Mouse (Mus musculus) neural tube, embryonic 11.5 days (tissue): ENCODE results near the gene Olfr548-ps1. TPM values are rescaled to one million over a fixed set of nuclear protein-coding genes. Genes with fewer than 3 reads are reported as not detected.
A peak's percentile ranks its signal among the peaks of the same experiment; 100 is the strongest.

Experiments
- ATAC-seq: fragments of 200-750 bp; cut with Nextera tagmentation; 2 replicates; pipeline ENCODE4 v1.8.0; 2017; ENCODE audit warnings: moderate number of reproducible peaks, mild to moderate bottlenecking, moderate TSS enrichment, moderate library complexity; ENCODE audit not compliant: insufficient read depth, low FRiP score, low TSS enrichment
- DNase-seq: peaks from one replicate; pipeline ENCODE4 v3.0.0-alpha.2; 2015; ENCODE audit warnings: low spot score
- H3K27ac ChIP-seq: fragments of 300-500 bp; sonication (generic); 2 replicates; pipeline ENCODE4 v1.5.1; 2014; ENCODE audit warnings: low read depth, mild to moderate bottlenecking, low read length
- H3K27me3 ChIP-seq: fragments of 300-500 bp; sonication (generic); 2 replicates; pipeline ENCODE4 v1.6.1; 2014; ENCODE audit warnings: mild to moderate bottlenecking, low read length, mixed read lengths; ENCODE audit not compliant: control insufficient read depth, insufficient read depth
- H3K36me3 ChIP-seq: fragments of 300-500 bp; sonication (generic); 2 replicates; pipeline ENCODE4 v1.6.1; 2014; ENCODE audit warnings: mild to moderate bottlenecking, low read length, moderate library complexity, mixed read lengths; ENCODE audit not compliant: control insufficient read depth, insufficient read depth
- H3K4me1 ChIP-seq: fragments of 300-500 bp; sonication (generic); 2 replicates; pipeline ENCODE4 v1.6.1; 2014; ENCODE audit warnings: low read length, mixed read lengths; ENCODE audit not compliant: control insufficient read depth, insufficient read depth
- H3K4me2 ChIP-seq: fragments of 300-500 bp; sonication (generic); 2 replicates; pipeline ENCODE4 v1.6.1; 2014; ENCODE audit warnings: low read depth, mild to moderate bottlenecking, moderate library complexity
- H3K4me3 ChIP-seq: fragments of 300-500 bp; sonication (generic); 2 replicates; pipeline ENCODE4 v1.5.1; 2014; ENCODE audit warnings: low read depth, low read length
- H3K9ac ChIP-seq: fragments of 300-500 bp; sonication (generic); 2 replicates; pipeline ENCODE4 v1.6.1; 2014; ENCODE audit warnings: mild to moderate bottlenecking, low read length
- H3K9me3 ChIP-seq: fragments of 300-500 bp; sonication (generic); 2 replicates; pipeline ENCODE4 v1.6.1; 2016; ENCODE audit warnings: low read length; ENCODE audit not compliant: control insufficient read depth
- WGBS: fragments of 180-500 bp; shearing (Covaris S2); extraction: QIAGEN DNeasy Blood & Tissue Kit; methylation state at CpG from one replicate; pipeline ENCODE4 v1.1.7; 2014; 5-methylcytosine and 5-hydroxymethylcytosine counted together
- polyA plus RNA-seq: library from polyadenylated mRNA; unstranded; fragments of >200 nt; fragmentation: Nextera tagmentation; extraction: Ambion mirVana; gene quantifications from 2 replicates; pipeline ENCODE4 v1.2.1, GENCODE M21; 2014

The Olfr548-ps1 gene
- polyA plus RNA-seq, 1 experiment from 2014 or later, result not detected

DNA sequence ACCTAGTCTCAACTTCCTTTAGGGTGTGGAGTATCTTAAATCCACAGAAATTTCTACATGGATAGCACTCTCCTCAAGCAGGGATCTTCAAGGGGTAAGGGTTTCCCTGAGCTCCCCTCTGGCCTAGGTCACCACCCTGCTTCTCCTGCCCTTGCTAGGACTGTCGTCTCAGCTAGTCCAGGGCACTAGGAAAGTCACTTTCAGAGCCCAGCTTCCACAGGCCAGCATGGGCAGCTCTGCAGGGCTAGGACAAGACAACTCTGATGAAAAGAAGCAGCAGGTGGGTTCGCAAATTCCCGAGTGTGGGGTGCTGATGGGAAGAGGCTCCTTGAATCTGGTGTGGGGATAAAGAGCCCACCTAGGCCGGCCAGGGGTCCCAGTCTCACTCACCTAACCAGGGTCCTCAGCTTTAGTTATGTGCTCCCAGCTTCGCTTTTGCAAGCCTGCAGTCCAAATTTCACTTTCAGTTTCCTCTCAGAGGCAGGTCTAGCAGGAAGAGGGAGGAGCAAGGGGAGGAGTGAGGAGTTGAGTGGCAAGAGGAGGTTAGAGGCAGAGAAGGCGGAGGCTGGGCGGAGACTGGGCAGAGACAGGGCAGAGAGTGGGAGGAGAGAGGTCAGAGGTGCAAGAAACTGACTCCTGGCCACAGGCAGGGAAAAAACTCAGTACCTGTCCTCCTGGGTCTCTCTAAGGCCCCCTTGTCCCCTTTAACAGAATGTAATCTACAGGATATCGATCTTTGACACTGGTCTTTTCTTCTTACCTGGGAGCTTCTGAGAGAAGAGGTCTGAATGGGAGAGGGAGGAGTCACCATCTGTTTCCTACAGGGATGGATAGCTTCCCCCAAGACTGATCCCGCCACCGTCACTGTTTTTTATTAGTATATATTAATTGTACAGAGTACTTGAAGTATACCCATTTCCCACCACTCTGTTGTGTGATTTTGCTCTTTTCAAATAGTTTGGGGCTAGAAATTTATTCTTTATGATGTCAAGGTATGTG lies 24.6 kb downstream of the Olfr548-ps1 start, which contains the start of gene Trim21:
Gene Trim21 (minus strand): TSS at position 488 of the 999 bp plus-strand sequence.
- Histone ChIP-seq H3K36me3 (no peaks in the 10 kb centered on the region), H3K4me1 (0 out of 2 replicates have a peak, but pooled peaks cover 3% of the 10 kb centered on the region), H3K9ac (peak within 1 kb of the TSS; percentile 52), H3K4me2 (peak within 1 kb of the TSS; percentile 39), H3K9me3 (no peaks in the 10 kb centered on the region), H3K27ac (no peak within 1 kb of the TSS), H3K4me3 (peak within 1 kb of the TSS; percentile 26), H3K27me3 (no peaks in the 10 kb centered on the region)
- ATAC-seq, result peak; percentile 73
- WGBS, result 21% methylated on average over 10 of the region's 10 CpGs
- DNase-seq, result peak; percentile 36

DNA sequence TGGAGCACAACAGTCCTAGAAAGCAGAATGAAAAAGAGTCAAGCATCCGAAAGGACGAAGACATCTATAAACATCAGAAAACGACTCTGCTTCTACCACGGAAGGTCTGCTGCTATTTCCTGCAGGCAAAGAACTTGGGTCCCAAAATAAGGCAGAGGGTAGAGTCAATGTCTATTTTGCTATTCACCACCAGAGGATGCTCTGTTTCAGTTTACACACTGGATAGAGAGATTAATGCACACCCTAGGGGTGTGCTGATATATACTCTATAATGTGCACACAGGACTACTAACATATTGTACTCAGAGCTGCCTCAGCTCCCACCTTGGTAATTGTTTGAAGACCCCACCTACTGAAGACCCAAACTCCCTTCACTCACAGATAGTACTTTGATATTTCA lies 25.5 kb downstream of the Olfr548-ps1 start:
- 0 out of 2 replicates have a peak, but pooled peaks cover 3% of the 10 kb centered on the region for H3K4me1 ChIP-seq
- WGBS, result 87% methylated on average over 4 of the region's 4 CpGs
- ATAC-seq (no peak), DNase-seq (no peak)
- no peak overlapping the region for H3K4me2 ChIP-seq
- no peak overlapping the region for H3K4me3 ChIP-seq
- no peaks in the 10 kb centered on the region for H3K27me3 ChIP-seq
- no peaks in the 10 kb centered on the region for H3K36me3 ChIP-seq
- H3K27ac ChIP-seq, result no peak overlapping the region
- no peaks in the 10 kb centered on the region for H3K9me3 ChIP-seq
- H3K9ac ChIP-seq, result no peak overlapping the region

DNA sequence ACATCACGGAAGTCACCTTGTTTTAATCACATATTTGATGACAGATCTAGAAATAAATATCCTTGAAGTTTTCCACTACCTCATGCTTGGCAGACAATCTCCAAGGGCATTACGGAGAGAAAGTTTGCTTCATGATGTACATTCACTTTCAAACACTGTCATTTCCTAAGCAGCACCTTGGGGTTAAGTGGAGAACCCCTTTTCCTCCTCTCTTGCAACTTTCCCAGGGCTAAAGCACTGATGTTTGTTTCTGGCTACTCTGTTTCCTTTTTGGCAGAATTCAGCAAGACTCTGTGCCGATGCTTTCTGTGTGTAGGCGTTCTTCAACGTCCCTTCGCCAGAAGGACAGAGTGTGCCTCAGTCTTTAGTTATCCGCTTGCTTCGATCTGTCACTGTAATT lies 30.4 kb downstream of the Olfr548-ps1 start, which contains the start of gene Olfr550:
Gene Olfr550 (plus strand): TSS at position 301 of the 400 bp plus-strand sequence.
- no peak within 1 kb of the TSS for H3K27ac ChIP-seq
- DNase-seq (no peak), ATAC-seq (no peak)
- no peaks in the 10 kb centered on the region for H3K36me3 ChIP-seq
- no peaks in the 10 kb centered on the region for H3K9me3 ChIP-seq
- 91% methylated on average over 8 of the region's 8 CpGs for WGBS
- H3K9ac ChIP-seq, result no peak within 1 kb of the TSS
- no peak within 1 kb of the TSS for H3K4me3 ChIP-seq
- no peaks in the 10 kb centered on the region for H3K27me3 ChIP-seq
- H3K4me1 ChIP-seq, result no peaks in the 10 kb centered on the region
- H3K4me2 ChIP-seq, result no peak within 1 kb of the TSS

DNA sequence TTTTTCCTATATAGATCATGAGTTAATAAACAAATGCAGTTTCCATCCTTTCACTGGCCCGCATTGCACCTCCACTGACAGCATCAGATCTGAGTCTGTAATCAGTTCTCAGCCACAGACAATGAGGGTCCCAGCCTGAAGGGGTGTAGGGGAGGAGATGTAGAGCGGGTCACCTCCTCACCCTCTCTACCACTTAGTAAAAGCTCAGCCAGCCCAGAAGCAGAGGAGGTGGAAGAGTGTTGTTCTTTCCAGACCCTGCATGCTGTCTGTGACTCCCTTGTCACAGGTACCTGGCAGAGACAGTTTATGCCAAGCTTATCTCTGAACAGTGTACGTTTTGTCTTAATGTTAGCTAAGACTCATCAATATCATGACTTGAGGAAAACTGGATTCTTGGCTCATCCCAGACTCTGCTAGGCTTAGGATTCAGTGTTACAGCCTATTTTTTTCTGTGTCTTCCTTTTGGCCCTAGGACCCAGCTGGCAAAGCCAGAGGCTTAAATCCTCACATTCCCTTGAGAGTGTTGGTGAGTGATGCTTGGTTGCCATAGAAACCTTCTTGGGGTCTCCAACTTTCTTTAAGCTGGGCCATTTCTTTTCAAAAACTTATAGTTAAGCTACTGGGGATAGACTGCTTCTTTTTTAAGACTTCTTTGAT lies 32.6 kb downstream of the Olfr548-ps1 start:
- ATAC-seq, result no peak
- DNase-seq, result no peak
- H3K36me3 ChIP-seq, result no peaks in the 10 kb centered on the region
- H3K4me2 ChIP-seq, result no peak overlapping the region
- no peak overlapping the region for H3K9ac ChIP-seq
- H3K4me3 ChIP-seq, result no peak overlapping the region
- H3K4me1 ChIP-seq, result no peaks in the 10 kb centered on the region
- no peaks in the 10 kb centered on the region for H3K27me3 ChIP-seq
- 84% methylated on average over 3 of the region's 3 CpGs for WGBS
- no peaks in the 10 kb centered on the region for H3K9me3 ChIP-seq
- H3K27ac ChIP-seq, result no peak overlapping the region

DNA sequence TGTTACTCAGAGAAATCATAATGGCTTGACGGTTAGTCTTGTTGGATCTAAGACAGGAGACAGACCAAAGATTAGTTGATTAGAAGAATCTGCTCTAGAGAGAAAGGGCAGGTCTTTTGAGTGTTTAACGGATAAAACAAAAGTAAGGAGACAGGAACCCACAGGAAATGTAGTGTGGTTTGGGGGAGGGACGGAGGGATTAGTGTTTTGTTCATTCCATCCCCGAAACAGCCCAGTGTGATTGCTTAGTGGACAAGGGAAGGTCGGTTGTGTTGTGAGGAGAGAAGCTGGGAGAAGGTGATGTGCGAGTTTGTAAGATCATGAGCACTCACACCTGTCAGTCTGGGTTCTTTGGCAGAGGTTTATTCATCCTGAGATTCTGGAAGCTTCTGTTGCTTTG lies 35.3 kb downstream of the Olfr548-ps1 start:
- WGBS, result 74% methylated on average over 6 of the region's 6 CpGs
- ATAC-seq, result no peak
- H3K4me1 ChIP-seq, result no peaks in the 10 kb centered on the region
- H3K36me3 ChIP-seq, result no peaks in the 10 kb centered on the region
- H3K27me3 ChIP-seq, result no peaks in the 10 kb centered on the region
- H3K4me2 ChIP-seq, result no peak overlapping the region
- no peak overlapping the region for H3K27ac ChIP-seq
- no peak overlapping the region for H3K9ac ChIP-seq
- no peak for DNase-seq
- H3K4me3 ChIP-seq, result no peak overlapping the region
- no peaks in the 10 kb centered on the region for H3K9me3 ChIP-seq

DNA sequence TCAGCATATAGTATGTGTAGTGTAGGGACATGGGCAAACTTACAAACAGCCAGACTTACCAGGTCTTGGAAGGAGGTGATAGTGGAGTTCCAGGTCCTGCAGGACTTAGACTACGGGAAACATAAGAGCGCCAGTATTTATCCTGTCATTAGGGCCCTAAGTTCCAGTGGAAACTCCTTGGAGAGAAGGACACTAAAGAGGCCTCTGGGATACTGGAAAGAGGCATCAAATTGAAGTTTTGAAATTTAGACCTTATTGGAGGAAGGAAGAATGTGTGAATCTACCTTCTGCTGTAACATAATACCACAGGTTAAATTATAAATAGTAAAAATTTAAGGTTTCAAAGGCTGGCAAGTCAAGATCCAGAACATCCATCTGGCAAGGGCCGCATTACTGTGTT lies 51.1 kb downstream of the Olfr548-ps1 start, which contains the start of gene Olfr551:
Gene Olfr551 (minus strand): TSS at position 101 of the 400 bp plus-strand sequence.
- H3K36me3 ChIP-seq, result no peaks in the 10 kb centered on the region
- no peak within 1 kb of the TSS for H3K27ac ChIP-seq
- 93% methylated on average over 3 of the region's 3 CpGs for WGBS
- DNase-seq (no peak), ATAC-seq (no peak)
- H3K4me2 ChIP-seq, result no peak within 1 kb of the TSS
- H3K4me1 ChIP-seq, result no peaks in the 10 kb centered on the region
- no peaks in the 10 kb centered on the region for H3K27me3 ChIP-seq
- no peaks in the 10 kb centered on the region for H3K9me3 ChIP-seq
- no peak within 1 kb of the TSS for H3K9ac ChIP-seq
- no peak within 1 kb of the TSS for H3K4me3 ChIP-seq

Other genes with a start within 250 kb of the Olfr548-ps1 start
- gene Rrm1, start 99.2 kb upstream of the Olfr548-ps1 start, polyA plus RNA-seq, result 203 and 211 TPM in 2 replicates
- gene Olfr543, start 59.2 kb upstream of the Olfr548-ps1 start, polyA plus RNA-seq, result 0.31 TPM in 1 of 2 replicates, not detected in the other
- gene Olfr544, start 52.6 kb upstream of the Olfr548-ps1 start, polyA plus RNA-seq, result 0.07 and 0.16 TPM in 2 replicates
- 0.08 TPM in 1 of 2 replicates, not detected in the other for gene Olfr545, start 41.3 kb upstream of the Olfr548-ps1 start, polyA plus RNA-seq
- gene Olfr547, start 6.1 kb upstream of the Olfr548-ps1 start, polyA plus RNA-seq, result not detected in 2 replicates
- not detected in 2 replicates for gene Olfr549, start 9.0 kb downstream of the Olfr548-ps1 start, polyA plus RNA-seq
- gene Trim21, start 24.6 kb downstream of the Olfr548-ps1 start, polyA plus RNA-seq, result 0.13 and 0.14 TPM in 2 replicates
- not detected in 2 replicates for gene Olfr550, start 30.5 kb downstream of the Olfr548-ps1 start, polyA plus RNA-seq
- gene Olfr551, start 51.0 kb downstream of the Olfr548-ps1 start, polyA plus RNA-seq, result not detected in 2 replicates
- not detected in 2 replicates for gene Olfr552, start 56.9 kb downstream of the Olfr548-ps1 start, polyA plus RNA-seq
- not detected in 2 replicates for gene Olfr553, start 77.3 kb downstream of the Olfr548-ps1 start, polyA plus RNA-seq
- not detected in 2 replicates for gene Olfr554, start 97.5 kb downstream of the Olfr548-ps1 start, polyA plus RNA-seq
- not detected in 2 replicates for gene Olfr555, start 117.9 kb downstream of the Olfr548-ps1 start, polyA plus RNA-seq
- gene Olfr556, start 124.0 kb downstream of the Olfr548-ps1 start, polyA plus RNA-seq, result not detected in 2 replicates
- gene Trim68, start 146.4 kb downstream of the Olfr548-ps1 start, polyA plus RNA-seq, result 10.2 and 11.2 TPM in 2 replicates
- not detected in 2 replicates for gene Olfr557, start 155.0 kb downstream of the Olfr548-ps1 start, polyA plus RNA-seq
- 0.53 and 0.55 TPM in 2 replicates for gene Olfr558, start 161.3 kb downstream of the Olfr548-ps1 start, polyA plus RNA-seq
- not detected in 2 replicates for gene Olfr33, start 178.2 kb downstream of the Olfr548-ps1 start, polyA plus RNA-seq
- not detected in 2 replicates for gene Olfr559, start 186.6 kb downstream of the Olfr548-ps1 start, polyA plus RNA-seq
- gene Olfr560, start 218.5 kb downstream of the Olfr548-ps1 start, polyA plus RNA-seq, result not detected in 2 replicates
- not detected in 2 replicates for gene Olfr78, start 218.6 kb downstream of the Olfr548-ps1 start, polyA plus RNA-seq
- gene Olfr561, start 230.3 kb downstream of the Olfr548-ps1 start, polyA plus RNA-seq, result not detected in 2 replicates